Mouse (Mus musculus): ENCODE results near the gene Jag2. TPM values are rescaled to one million over a fixed set of nuclear protein-coding genes. Genes with fewer than 3 reads are reported as not detected.
A peak's percentile ranks its signal among the peaks of the same experiment; 100 is the strongest.

Jag2 gene
- polyA plus RNA-seq, 1 experiment = 51.8 TPM

GRCm38 (mm10) chr12:112937906-112938305 is 8.3 kb upstream of the Jag2 start:
- TF ChIP-seq POLR2A (IDR thresholded peaks at IDR 0.05; ENCODE audit: insufficient read length, low read depth) = peak; percentile 54
- peak; percentile 13 for TF ChIP-seq MAX (IDR thresholded peaks at IDR 0.05; ENCODE audit: low read depth)
- no peak for TF ChIP-seq CEBPB (IDR thresholded peaks at IDR 0.05; ENCODE audit: insufficient read depth, poor library complexity, severe bottlenecking)
- peak; percentile 93 for TF ChIP-seq TCF12 (IDR thresholded peaks at IDR 0.05; ENCODE audit: insufficient read depth, poor library complexity, severe bottlenecking)
- peak; percentile 48 for TF ChIP-seq USF1 (IDR thresholded peaks at IDR 0.05; ENCODE audit: low read depth)
- peak; percentile 90 for TF ChIP-seq TCF3 (IDR thresholded peaks at IDR 0.05; ENCODE audit: insufficient read length, low read depth)
- TF ChIP-seq E2F4 (IDR thresholded peaks at IDR 0.05; ENCODE audit: insufficient read depth) = no peak
- TF ChIP-seq MYOD1 (IDR thresholded peaks at IDR 0.05; ENCODE audit: control insufficient read depth in 1 of 3, insufficient read length in 2 of 3, low read depth in 2 of 3) = peak in 2 of 3 experiments; percentile 94 to 95
- peak; percentile 79 to 97 (median 96) for TF ChIP-seq MYOG (IDR thresholded peaks at IDR 0.05; ENCODE audit: control insufficient read depth in 1 of 3, insufficient read depth in 1 of 3, insufficient read length in 2 of 3, low read depth in 2 of 3)
- Histone ChIP-seq H3ac (ENCODE audit: control insufficient read depth, insufficient read length) (no peak overlapping the region), H3K36me3 (ENCODE audit: control insufficient read depth, insufficient read depth) (no peaks in the 10 kb centered on the region)

GRCm38 (mm10) chr12:112932647-112933046 is 3.1 kb upstream of the Jag2 start:
- H3K4me3 ChIP-seq = no peak overlapping the region
- no peak overlapping the region for H3ac ChIP-seq (ENCODE audit: control insufficient read depth, insufficient read length)
- no peaks in the 10 kb centered on the region for H3K36me3 ChIP-seq (ENCODE audit: control insufficient read depth, insufficient read depth)
- TF ChIP-seq SRF (IDR thresholded peaks at IDR 0.05; ENCODE audit: control insufficient read depth, insufficient read length, low read depth) (peak; percentile 77), MYOD1 (IDR thresholded peaks at IDR 0.05; ENCODE audit: control insufficient read depth in 1 of 3, insufficient read length in 2 of 3, low read depth in 2 of 3) (no peak)
- H3K4me2 ChIP-seq (ENCODE audit: low read depth) = peak overlapping the region; percentile 65
- H3K27me3 ChIP-seq (ENCODE audit: control insufficient read depth, insufficient read depth, insufficient read length) = no peaks in the 10 kb centered on the region
- H3K79me2 ChIP-seq (ENCODE audit: control insufficient read depth, insufficient read depth) = peaks cover 13% of the 10 kb centered on the region

More at GRCm38 (mm10) chr12:112937906-112938305, 8.3 kb upstream of the Jag2 start:
- H3K27me3 ChIP-seq (ENCODE audit: control insufficient read depth, insufficient read depth, insufficient read length) = no peaks in the 10 kb centered on the region
- peaks cover 6% of the 10 kb centered on the region for H3K79me2 ChIP-seq (ENCODE audit: control insufficient read depth, insufficient read depth)
- H3K4me2 ChIP-seq (ENCODE audit: low read depth) = peak overlapping the region; percentile 96
- H3K4me3 ChIP-seq = peak overlapping the region; percentile 11

GRCm38 (mm10) chr12:112928401-112929241 is 955 bp downstream of the Jag2 start:
- Histone ChIP-seq H3ac (ENCODE audit: control insufficient read depth, insufficient read length) (peak overlapping the region; percentile 82), H3K36me3 (ENCODE audit: control insufficient read depth, insufficient read depth) (no peaks in the 10 kb centered on the region), H3K4me3 (peak overlapping the region; percentile 19), H3K79me2 (ENCODE audit: control insufficient read depth, insufficient read depth) (peaks cover 39% of the 10 kb centered on the region), H3K27me3 (ENCODE audit: control insufficient read depth, insufficient read depth, insufficient read length) (no peaks in the 10 kb centered on the region), H3K4me2 (ENCODE audit: low read depth) (peak overlapping the region; percentile 83)
- TF ChIP-seq MAX (IDR thresholded peaks at IDR 0.05; ENCODE audit: low read depth) (no peak), POLR2A (IDR thresholded peaks at IDR 0.05; ENCODE audit: insufficient read length, low read depth) (peak; percentile 59), MYOG (IDR thresholded peaks at IDR 0.05; ENCODE audit: control insufficient read depth in 1 of 3, insufficient read depth in 1 of 3, insufficient read length in 2 of 3, low read depth in 2 of 3) (peak in 1 of 3 experiments; percentile 1), MYOD1 (IDR thresholded peaks at IDR 0.05; ENCODE audit: control insufficient read depth in 1 of 3, insufficient read length in 2 of 3, low read depth in 2 of 3) (peak in 1 of 3 experiments; percentile 19), POLR2AphosphoS2 (IDR thresholded peaks at IDR 0.05; ENCODE audit: insufficient read length, low read depth) (peak; percentile 56)

- Histone ChIP-seq H3ac (ENCODE audit: control insufficient read depth, insufficient read length) (no peak overlapping the region), H3K79me2 (ENCODE audit: control insufficient read depth, insufficient read depth) (peaks cover 51% of the 10 kb centered on the region), H3K4me2 (ENCODE audit: low read depth) (no peak overlapping the region), H3K36me3 (ENCODE audit: control insufficient read depth, insufficient read depth) (no peaks in the 10 kb centered on the region), H3K27me3 (ENCODE audit: control insufficient read depth, insufficient read depth, insufficient read length) (no peaks in the 10 kb centered on the region), H3K4me3 (no peak overlapping the region)
- TF ChIP-seq POLR2AphosphoS2 (IDR thresholded peaks at IDR 0.05; ENCODE audit: insufficient read length, low read depth) = peak; percentile 23
- no peak for TF ChIP-seq E2F4 (IDR thresholded peaks at IDR 0.05; ENCODE audit: insufficient read depth)
- TF ChIP-seq TCF12 (IDR thresholded peaks at IDR 0.05; ENCODE audit: insufficient read depth, poor library complexity, severe bottlenecking) = no peak
- no peak for TF ChIP-seq TCF3 (IDR thresholded peaks at IDR 0.05; ENCODE audit: insufficient read length, low read depth)
- no peak for TF ChIP-seq MYOG (IDR thresholded peaks at IDR 0.05; ENCODE audit: control insufficient read depth in 1 of 3, insufficient read depth in 1 of 3, insufficient read length in 2 of 3, low read depth in 2 of 3)
Observed at GRCm38 (mm10) chr12:112927265-112927664, 2.3 kb downstream of the Jag2 start.

- Histone ChIP-seq H3ac (ENCODE audit: control insufficient read depth, insufficient read length) (no peak overlapping the region), H3K4me2 (ENCODE audit: low read depth) (no peak overlapping the region), H3K79me2 (ENCODE audit: control insufficient read depth, insufficient read depth) (peaks cover 55% of the 10 kb centered on the region), H3K36me3 (ENCODE audit: control insufficient read depth, insufficient read depth) (no peaks in the 10 kb centered on the region), H3K4me3 (no peak overlapping the region), H3K27me3 (ENCODE audit: control insufficient read depth, insufficient read depth, insufficient read length) (no peaks in the 10 kb centered on the region)
- TF ChIP-seq USF1 (IDR thresholded peaks at IDR 0.05; ENCODE audit: low read depth) = no peak
- TF ChIP-seq POLR2AphosphoS2 (IDR thresholded peaks at IDR 0.05; ENCODE audit: insufficient read length, low read depth) = no peak
- TF ChIP-seq TCF12 (IDR thresholded peaks at IDR 0.05; ENCODE audit: insufficient read depth, poor library complexity, severe bottlenecking) = no peak
- TF ChIP-seq MYOG (IDR thresholded peaks at IDR 0.05; ENCODE audit: control insufficient read depth in 1 of 3, insufficient read depth in 1 of 3, insufficient read length in 2 of 3, low read depth in 2 of 3) = no peak
- no peak for TF ChIP-seq POLR2A (IDR thresholded peaks at IDR 0.05; ENCODE audit: insufficient read length, low read depth)
- TF ChIP-seq REST (IDR thresholded peaks at IDR 0.05; ENCODE audit: insufficient read depth, insufficient read length) = no peak
- no peak for TF ChIP-seq MYOD1 (IDR thresholded peaks at IDR 0.05; ENCODE audit: control insufficient read depth in 1 of 3, insufficient read length in 2 of 3, low read depth in 2 of 3)
- no peak for TF ChIP-seq TCF3 (IDR thresholded peaks at IDR 0.05; ENCODE audit: insufficient read length, low read depth)
- TF ChIP-seq E2F4 (IDR thresholded peaks at IDR 0.05; ENCODE audit: insufficient read depth) = no peak
- TF ChIP-seq MAX (IDR thresholded peaks at IDR 0.05; ENCODE audit: low read depth) = no peak
- no peak for TF ChIP-seq SRF (IDR thresholded peaks at IDR 0.05; ENCODE audit: control insufficient read depth, insufficient read length, low read depth)
- TF ChIP-seq CEBPB (IDR thresholded peaks at IDR 0.05; ENCODE audit: insufficient read depth, poor library complexity, severe bottlenecking) = no peak
Observed at GRCm38 (mm10) chr12:112925950-112926349, 3.6 kb downstream of the Jag2 start.
